Mouse (Mus musculus) heart, postnatal 4 days (tissue): Measurements from ENCODE around the gene Hormad2. TPM values are rescaled to one million over a fixed set of nuclear protein-coding genes. Genes with fewer than 3 reads are reported as not detected.

ENCODE experiments used
- DNase-seq: peaks from one replicate; pipeline ENCODE4 v3.0.0; 2021
- total RNA-seq, 2 experiments: library from RNA; stranded (reverse); gene quantifications; 2 replicates each; pipeline ENCODE4 v1.2.3; 2021

Gene Hormad2
- total RNA-seq: under 1 TPM; 0.29 to 0.52 TPM

DNA sequence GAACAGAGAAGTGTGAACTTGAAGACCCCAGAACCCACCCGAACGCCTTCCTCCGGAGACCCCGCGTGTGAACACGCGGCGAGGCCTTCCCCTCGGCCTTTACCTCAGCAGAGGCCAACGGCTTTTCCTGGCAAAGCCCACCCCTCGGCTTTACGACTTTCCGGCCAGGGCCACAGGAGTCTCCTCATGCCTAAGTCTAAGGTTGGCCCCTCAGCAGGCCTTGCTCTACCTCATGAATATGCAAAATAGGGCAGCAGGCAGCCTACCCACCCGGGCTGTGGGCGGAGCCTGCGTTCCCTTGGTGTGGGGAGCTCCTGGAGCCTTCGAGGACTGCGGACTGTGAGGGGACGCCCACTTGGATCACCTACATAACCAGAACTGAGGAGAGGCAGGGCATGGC, at the start of gene Hormad2:
Gene Hormad2 (minus strand): TSS at position 128 of the 400 bp plus-strand sequence.
- DNase-seq: peak; percentile 12

DNA sequence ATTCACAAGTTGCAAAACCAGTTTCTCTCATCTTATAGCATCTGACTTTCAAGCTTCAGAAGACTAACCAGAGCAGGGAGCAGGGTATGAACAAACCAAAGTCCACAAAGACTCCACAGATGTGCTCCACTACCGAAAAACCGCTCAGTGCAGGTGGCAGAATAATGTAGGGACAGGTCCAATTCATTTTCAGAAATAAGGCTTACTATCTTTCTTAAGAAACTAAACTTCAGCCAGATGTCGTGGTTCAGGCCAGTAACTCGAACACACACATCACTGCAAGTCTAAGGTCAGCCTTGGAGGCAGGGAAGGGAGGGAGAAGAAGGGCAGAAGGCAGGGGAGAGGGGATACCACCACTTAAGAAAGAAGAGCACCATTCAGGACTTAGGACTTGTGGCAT, 48.3 kb upstream of the Hormad2 start:
- DNase-seq: no peak

DNA sequence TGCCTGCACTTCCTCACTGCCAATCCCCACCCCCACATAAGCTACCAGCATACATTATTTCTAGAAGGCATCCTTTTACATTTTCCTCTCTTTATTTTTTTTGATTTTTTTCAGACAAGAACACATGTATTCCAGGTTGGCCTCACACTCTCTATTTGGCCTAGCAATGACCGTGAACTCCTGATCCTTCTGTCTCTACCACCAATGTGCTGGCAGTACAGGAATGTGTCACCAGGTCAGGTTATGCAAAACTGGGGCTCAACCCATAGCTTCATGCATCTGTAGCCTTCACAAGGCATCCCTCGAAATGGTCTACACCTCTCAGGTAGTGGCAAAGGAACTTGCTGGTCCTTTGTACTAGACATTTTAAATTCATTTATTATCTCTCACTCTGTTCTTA, 47.9 kb upstream of the Hormad2 start:
- DNase-seq: no peak

DNA sequence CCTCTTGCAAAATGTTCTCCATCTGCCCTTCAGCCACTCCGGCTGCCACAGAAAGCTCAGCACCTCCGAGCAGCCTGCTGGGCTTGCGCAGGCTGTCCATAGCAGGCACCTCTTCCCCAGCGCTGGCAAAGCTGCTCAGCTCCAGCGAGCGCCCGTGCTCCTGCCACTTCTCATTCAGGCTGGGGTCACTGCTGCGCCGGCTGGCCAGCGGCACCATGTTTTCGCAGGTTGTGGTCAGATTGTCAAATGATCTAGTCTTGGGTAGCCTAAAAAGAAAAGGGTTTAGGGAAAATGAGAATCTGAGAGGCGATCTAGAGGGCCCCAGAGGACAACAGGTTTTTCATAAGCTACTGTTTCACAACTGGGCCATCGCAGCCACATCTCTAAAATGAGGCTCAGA, 47.5 kb upstream of the Hormad2 start:
- no peak for DNase-seq

DNA sequence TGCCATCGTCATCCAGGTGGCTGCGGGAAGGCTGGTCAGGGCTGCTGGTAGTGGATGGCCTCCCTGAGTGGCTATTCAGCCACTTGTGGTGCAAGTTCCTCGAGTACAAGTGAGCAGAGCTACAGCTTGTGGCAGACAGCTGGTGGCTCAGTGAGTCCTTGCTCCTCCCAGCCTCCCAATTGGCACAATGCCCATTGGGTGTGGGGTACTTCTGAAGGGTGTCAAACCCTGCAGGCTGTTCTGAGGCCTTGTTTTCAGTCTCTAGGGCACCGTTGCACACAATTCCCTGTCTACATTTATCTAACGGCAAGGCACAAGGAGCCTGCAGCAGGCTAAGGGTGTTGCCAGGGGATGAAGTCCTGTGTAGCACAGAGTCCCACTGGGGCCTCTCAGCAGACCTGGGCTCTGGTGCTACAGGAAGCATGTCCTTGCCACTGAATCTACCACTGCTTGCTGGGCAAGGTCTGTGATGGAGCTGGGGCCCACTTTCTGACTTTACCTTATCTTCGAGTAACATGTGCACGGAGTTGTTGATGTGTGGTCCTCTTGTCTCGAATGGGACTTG, 46.6 kb upstream of the Hormad2 start:
- DNase-seq: peak; percentile 45

DNA sequence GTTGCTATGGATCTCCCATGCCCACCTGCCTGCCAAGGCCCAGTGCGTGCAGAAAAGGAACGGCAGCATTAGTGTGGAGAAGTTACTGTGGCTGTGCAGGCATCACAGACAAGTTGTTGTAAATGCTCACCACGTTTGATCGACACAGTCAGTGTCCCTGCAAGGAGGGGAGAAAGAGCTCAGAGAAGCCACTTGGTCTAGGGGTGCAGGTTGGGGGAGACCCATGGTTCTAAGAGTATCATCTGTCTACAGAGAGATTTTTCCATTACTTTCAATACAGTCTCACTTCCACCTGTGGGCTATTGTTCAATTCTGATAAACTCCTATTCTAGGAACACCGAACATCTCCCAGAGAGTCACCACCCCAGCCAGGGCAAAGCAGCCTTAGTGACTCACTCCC, 43.6 kb upstream of the Hormad2 start:
- DNase-seq: no peak

DNA sequence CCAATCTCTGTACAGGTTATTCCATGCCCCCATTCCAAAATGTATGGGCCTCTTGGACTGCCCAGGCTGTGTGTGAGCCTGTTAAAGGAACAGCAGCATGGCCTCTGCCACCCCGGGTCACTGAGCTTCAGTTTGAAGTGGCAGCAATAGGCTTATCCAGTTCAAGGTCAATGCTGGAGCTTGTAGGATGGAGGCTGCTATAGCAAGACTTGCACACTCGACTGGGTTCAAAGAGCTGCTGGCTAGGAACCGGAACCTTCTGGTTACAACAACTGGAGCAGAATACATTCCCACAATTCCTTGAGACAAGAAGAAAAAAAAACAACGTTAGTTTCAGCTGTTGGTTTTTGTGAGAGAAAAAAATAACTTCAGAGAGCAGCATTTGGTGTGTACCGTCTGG, 41.7 kb upstream of the Hormad2 start:
- no peak for DNase-seq

DNA sequence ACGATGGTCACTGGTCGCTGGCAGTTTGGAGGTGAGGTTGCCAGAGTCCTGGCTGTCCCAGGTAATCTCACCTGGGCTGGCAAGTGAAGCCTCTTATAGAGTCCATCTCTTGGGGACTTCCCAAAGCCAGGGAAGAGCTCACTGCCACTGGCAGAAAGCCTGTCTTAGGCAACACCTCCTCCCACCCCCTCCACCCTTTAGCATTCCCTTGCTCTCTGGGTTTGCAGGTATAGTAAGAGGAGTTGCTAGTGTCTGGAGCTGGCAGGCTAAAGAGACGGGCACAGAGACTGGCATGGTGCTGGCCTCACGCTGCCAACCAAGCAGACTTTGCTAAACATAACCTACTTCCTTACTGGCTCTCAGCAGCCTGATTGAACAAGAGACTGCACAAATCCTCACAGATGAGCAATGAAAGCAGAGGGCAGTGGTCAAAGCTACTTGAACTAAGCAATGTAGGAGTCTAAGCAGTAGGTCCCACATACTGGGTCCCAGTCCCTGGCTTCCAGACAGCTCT, 35.3 kb upstream of the Hormad2 start:
- no peak for DNase-seq

DNA sequence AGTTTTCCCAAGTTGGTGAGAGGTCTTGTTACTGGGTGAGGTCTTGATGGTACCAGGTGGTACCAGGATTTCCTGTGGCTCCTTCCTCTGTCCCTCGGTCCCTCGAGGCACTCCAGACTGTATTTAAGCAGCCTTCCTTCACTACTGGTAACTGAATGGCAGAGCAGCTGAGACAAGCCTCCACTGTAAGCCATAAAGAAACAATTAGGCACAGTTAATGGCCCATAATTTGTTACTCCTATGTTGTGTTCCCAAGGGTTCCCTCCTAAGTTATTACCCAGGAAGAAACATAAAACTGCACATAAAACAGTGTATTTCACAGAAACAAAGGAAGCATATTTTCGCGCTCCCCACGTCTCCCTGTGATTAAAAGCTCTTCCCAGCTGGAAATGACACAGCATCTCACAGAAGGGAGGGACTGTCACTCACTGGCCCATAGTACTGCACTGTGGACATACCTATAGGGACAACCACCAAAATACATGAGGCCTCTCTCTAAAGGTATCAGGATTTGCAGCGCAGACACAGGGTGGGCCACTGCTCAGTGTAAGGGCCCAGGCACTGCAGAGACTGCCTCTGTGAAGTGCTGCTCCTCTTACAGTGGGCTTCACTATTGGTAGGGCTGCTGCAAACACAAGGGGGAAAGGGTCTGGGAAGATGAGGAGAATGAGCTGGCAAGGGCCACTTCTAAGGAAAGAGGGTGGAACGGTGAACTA, 31.7 kb upstream of the Hormad2 start:
- DNase-seq: no peak

DNA sequence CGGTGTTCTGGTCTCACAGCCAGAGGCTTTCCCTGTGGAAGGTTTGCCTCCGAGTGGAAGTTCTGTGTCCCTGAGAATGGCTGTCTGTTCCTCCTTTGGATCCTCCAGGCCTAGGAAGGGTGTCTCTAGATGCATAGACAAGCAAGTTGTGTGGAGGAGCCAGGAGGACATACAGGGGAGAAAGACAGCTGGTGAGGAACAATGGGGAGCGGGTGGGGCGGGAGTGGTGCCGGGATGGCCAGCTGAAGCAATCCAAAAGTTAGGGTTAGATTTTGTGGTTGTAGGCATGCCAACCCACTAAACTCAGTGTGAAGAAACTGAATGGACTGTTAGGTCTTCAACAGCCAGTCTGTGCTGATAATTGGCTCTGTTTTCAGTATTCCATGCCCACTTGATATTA, 30.8 kb upstream of the Hormad2 start:
- no peak for DNase-seq

DNA sequence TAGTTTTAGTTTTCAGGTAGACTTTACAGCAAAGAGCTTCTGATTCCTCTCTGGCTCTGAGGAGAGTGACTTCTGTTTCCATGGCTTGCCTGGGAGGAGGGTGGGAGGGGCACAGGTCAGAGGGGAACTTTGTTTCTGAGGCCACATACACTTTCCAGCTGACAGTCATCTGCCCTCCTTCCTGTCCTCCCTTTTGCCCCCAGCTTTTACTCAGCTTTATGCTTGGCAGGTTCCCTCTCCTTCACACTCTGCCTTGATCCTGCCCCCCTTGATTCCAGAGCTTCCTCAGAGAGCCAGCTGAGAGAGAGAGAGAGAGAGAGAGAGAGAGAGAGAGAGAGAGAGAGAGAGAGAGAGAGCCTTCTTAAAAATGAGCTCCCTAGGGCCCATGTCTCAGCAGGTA, 30.3 kb upstream of the Hormad2 start:
- DNase-seq: no peak

DNA sequence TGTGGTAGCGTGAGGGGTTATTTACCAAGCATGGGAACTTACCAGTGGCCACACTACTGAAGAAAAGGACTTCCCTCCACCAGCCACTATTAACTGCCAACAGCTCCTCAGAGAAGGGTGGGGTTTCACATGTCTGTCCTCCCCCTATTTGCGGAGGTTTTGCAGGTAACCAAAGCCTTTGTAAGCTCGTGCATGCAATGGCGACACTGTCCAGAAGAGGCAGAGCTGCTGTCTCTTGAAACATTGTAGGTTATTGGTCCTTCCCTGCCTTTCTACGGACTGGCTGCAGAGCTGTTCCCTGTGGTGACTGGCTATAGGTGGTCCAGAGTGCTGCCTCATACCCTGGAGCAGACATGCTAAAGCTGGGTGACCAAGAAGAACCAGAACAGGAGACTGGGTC, 28.2 kb upstream of the Hormad2 start:
- DNase-seq: no peak

DNA sequence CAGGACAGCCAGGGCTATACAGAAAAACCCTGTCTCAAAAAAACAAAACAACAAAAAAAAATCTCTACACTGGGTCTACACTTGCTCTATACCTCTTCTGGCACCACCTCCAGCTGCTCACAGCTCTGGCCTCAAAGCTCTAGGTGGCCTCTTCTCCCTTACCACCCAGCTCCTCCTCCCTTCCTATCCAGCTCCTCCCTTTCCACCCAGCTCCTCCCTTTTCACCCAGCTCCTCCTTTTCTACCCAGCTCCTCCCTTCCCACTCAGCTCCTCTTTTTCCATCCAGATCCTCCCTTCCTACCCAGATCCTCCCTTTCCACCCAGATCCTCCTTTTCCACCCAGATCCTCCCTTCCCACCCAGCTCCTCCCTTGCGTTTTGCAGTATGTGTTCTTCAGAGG, 26.5 kb upstream of the Hormad2 start:
- DNase-seq: no peak

DNA sequence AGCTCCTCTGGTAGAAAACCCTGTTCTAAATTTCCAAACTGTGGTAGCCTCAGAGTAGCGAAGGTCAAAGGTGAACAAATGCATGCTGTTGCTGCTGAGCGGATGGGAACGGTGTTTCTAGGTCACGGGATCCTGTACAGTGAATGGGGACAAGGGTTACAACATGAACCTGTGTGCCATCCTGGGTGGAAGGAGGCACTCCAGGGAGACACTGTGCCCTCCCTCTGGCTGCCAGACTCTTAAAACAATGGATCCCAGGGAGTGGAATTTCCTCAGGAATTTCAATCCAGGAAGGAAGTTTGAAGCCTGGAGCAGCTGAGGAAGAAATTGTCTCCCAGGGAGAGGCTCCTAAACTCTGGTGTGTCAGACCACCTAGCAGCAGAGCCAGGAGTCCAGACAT, 25.3 kb upstream of the Hormad2 start:
- DNase-seq: no peak

DNA sequence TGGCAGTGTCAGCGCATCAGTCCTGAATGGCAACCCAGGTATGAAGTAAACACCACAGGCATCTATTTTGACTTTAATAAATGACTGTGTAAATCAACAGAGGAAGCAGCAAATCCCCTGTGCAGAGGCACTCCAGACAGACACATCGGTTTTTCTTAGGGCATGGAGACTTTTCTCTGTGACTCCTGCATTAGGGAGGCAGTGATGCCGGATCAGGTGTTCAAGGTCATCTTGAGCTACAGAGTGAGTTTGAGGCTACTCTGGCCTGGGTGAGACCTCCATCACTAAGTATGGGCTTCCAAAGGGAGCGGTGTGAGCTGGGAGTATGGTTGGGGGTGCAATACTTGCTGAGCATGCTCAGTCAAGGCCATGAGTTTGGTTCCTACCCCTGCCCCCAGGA, 23.7 kb upstream of the Hormad2 start:
- DNase-seq: no peak

DNA sequence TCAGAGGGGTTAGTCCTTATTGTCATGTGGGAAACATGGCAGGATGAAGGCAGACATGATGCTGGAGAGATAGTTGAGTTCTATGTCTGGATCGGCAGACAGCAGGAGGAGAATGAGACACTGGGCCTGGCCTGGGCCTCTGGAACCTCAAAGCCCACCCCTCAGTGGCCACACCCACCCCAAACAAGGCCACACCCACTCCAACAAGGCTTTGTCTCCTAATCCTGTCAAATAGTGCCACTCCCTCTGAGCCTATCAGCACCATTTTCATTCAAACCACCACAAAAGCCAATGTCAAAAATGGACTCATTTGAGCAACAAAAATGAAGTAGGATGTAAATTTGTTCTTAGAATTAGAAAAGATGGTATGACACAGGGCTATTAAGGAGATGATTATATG, 23.3 kb upstream of the Hormad2 start:
- no peak for DNase-seq

DNA sequence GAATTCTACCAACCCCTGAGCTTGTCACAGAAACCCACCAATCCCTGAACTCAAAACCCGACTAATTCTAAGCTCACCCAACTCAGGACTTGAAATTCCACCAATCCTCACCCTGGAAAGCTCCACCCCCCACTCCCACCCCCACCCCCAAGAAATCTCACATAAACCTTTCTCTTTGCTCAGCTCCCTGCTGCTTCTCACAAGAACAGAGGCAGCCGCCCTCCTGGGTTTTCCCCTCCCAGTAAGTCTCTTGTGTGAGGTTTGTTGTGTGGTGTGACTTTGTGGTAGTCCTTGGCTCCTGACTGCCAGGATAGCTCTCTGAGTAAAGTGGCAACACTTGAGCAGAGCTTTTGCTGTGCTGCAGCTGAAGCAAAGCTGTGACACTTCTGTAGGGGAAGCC, 22.0 kb upstream of the Hormad2 start:
- DNase-seq: no peak

DNA sequence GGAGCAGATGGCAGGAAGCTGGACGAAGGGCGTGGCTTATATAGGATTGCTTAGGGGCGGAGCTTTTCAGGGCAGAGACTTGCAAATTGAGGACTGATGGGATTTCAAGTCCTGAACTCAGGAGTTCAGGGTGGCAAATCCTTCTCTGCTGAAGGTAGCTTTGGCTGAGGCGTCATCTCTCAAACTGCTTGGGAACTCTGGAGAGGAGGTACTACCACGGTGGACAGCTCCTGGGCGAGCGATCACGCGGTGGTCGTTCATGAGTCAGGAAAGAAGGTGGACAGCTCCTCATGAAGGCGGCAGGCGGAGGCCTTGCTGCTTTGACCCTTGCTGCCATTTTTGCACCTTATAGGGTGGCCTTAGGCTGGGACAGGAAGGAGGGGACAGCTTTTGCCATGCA, 20.2 kb upstream of the Hormad2 start:
- peak; percentile 44 for DNase-seq

DNA sequence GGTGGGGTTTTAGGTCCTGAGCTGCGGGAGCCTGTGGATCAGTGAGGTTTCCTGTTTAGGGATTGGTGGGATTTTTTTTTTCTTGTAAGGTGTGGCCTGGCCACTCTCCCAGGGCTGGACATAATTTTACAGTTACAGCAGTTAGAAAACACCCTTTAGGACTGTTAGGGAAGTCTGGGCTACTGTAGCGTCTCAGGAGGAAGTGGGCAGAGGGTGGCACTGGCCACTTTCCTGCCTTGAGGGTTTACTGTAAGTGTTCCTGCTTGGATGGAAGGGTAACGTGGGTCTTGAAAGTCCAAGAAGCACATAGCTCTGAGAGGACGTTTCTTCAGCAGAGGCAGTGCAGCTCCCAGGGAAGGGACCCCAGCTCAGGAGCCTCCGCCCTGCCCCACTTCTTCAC, 19.7 kb upstream of the Hormad2 start:
- no peak for DNase-seq

DNA sequence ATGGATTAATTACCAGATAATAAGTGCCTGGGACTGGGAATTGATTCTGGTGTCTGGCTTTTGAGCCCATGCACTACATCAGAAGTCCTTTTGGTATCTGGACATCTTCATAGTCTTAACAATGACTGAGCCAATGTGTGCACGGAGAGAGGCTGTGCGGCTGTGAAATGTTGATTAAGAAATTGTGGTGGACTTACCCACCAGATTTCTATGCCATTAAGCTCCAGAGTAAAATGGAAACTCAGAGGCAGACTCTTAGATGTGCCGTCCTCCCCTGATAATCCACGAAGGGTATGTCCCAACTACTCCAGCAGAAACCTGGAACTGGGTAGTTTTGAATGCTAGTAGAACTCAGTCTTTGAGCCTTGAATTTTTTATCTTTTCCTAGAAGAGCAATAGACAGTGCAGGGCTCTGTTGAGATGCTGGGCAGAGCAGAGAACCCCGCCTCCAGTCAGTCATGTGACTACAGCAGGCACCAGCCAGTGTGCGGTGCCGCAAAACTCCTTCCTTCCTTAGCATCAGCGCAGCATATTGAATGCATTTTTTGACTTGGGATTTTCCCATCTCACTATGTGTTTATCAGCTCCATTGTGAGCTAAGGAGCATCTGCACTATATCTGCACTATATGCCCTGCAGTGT, 14.1 kb upstream of the Hormad2 start:
- no peak for DNase-seq

DNA sequence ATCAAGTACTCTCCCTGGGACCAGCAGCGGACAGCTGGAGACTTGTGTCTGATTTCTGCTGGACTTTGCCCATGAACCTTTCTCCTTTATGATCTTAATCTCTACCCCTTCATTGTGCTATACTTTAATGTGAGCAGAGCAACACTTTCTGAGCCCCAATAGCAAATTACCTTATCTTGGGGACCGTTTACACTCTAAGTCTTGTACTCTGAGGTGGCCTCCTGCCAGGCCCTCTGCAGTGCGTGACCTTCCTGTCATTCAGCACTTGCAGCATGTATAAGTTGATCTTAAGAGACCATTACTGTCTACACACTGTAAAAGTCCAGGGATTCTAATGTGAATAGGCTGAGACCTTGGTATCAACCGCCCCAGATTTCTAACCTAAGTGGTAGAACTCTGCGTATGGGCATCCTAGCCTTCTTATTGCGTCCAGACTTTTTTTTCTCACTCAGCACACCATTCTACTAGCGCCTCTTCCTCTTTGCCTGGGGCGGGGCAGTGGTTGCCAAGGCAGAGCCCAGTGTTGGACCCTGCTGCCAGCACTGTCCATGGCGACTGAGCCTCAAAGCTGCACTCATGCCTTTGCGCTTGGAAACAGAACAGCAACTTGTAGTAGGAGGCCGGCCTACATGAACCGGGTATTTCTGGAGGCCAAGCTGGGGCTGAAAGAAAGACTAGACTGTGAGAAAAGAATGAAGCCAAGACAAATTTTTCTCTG, 11.7 kb upstream of the Hormad2 start:
- DNase-seq: no peak

DNA sequence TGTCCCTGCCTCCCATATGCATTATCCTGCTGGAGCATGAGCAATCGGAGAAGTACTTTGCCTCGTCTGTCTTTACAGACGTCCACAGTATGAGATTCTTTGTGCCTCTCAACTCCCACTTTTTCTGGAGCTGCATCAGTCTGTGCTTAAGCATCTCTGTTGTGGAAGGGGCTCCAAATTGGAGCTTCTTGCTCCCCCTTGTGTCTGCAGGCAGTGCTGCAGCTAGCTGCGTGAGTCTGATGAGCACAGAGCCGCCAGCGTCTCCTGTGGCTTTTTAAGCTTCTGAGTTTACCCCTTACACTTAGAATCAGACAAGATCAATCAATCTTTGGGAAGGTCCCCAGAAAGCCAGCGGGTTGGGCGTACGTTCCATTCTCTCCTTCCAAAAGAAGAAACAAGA, 10.2 kb upstream of the Hormad2 start:
- DNase-seq: peak; percentile 70

DNA sequence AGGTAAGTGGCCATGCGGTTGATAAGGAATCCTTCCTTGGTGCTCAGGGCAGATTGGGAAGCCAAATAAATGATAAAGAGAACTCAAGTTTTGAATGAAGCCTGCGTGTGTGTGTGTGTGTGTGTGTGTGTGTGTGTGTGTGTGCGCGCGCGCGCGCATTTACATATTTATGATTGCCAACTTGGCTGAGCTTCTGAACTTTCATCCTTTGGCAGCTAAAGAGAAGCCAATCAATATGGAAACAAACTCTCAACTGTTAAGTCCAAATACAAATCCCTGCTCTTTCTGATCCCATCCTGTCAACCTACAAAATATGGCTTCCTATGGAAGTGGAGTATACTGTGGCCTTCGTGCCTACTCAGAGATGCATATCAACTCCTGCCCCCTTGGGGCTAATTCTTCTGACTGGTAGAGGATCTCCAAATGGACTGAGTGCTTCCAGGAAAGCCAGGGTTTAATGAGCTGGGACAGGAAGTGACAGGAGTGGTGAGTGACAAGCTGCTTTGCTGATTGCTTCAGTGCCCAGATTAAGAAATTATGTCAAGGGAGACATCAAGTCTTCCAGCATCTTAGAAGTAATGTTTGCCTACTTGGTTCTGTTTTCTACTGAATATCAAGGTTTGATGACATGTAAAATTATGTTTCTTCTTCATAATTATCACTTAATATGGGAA, 5.4 kb upstream of the Hormad2 start:
- DNase-seq: no peak
